Mouse (Mus musculus) CH12.LX (cell line): Measurements from ENCODE around the gene Lmbrd2. TPM values are rescaled to one million over a fixed set of nuclear protein-coding genes. Genes with fewer than 3 reads are reported as not detected.

Source experiments
- DNase-seq: peaks from one replicate; pipeline ENCODE4 v3.0.0-alpha.2; 2013; ENCODE audit errors: extremely low read depth
- H3K27ac ChIP-seq: 2 replicates; pipeline ENCODE4 v1.5.1; 2012; ENCODE audit warnings: low read depth, mild to moderate bottlenecking, control low read depth, moderate library complexity; ENCODE audit not compliant: insufficient read depth
- H3K27me3 ChIP-seq: replicated peaks from 2 replicates; pipeline ENCODE3; 2012; ENCODE audit warnings: inconsistent platforms
- H3K36me3 ChIP-seq, 2 experiments: replicated peaks in 1 of 2; 2 replicates each; pipeline versions ENCODE3 to v1.6.1; 2012; ENCODE audit warnings: inconsistent platforms in 1 of 2, low read length in 1 of 2, mild to moderate bottlenecking in 1 of 2, mixed read lengths in 1 of 2, moderate library complexity in 1 of 2; ENCODE audit not compliant: control insufficient read depth in 1 of 2, insufficient read depth in 1 of 2
- H3K4me1 ChIP-seq, 2 experiments: 2 replicates each; pipeline ENCODE4 v1.6.1; 2012; ENCODE audit warnings: inconsistent platforms in 1 of 2, moderate library complexity in 1 of 2; ENCODE audit not compliant: insufficient read depth in 2 of 2, control insufficient read depth in 1 of 2
- H3K4me2 ChIP-seq: 2 replicates; pipeline ENCODE4 v1.6.1; 2012; ENCODE audit warnings: low read depth, mild to moderate bottlenecking, control low read depth; ENCODE audit not compliant: poor library complexity, insufficient read depth, severe bottlenecking
- H3K4me3 ChIP-seq, 3 experiments: fragments of 150-350 bp in 1 of 3; sonication (generic) in 1 of 3; replicated peaks in 1 of 3; 2 replicates each; pipeline versions ENCODE3 to v1.5.1; 2011 to 2012; ENCODE audit warnings: low read depth in 2 of 3, low read length in 2 of 3, mild to moderate bottlenecking in 2 of 3, moderate library complexity in 2 of 3, control low read depth in 1 of 3, improper control_type of control experiment in 1 of 3, inconsistent platforms in 1 of 3, mixed read lengths in 1 of 3; ENCODE audit not compliant: poor library complexity in 1 of 3
- H3K79me2 ChIP-seq: replicated peaks from 2 replicates; pipeline ENCODE4 v1.6.1; 2012; ENCODE audit warnings: mild to moderate bottlenecking, moderate library complexity; ENCODE audit not compliant: control insufficient read depth, poor library complexity, insufficient read depth, severe bottlenecking; ENCODE audit errors: extremely low read depth
- H3K9ac ChIP-seq: 2 replicates; pipeline ENCODE4 v1.6.1; 2012; ENCODE audit warnings: low read depth, mild to moderate bottlenecking, control low read depth, moderate library complexity; ENCODE audit not compliant: insufficient read depth
- H3K9me3 ChIP-seq: replicated peaks from 2 replicates; pipeline ENCODE3; 2012; ENCODE audit warnings: low read length, inconsistent platforms, mixed read lengths
- BHLHE40 ChIP-seq: IDR thresholded peaks from 2 replicates; pipeline ENCODE4 v1.6.1; 2011; ENCODE audit warnings: mild to moderate bottlenecking, low read depth, low read length, improper control_type of control experiment
- CHD1 ChIP-seq: IDR thresholded peaks from 2 replicates; pipeline ENCODE4 v1.6.1; 2012; ENCODE audit warnings: low read depth, low read length, improper control_type of control experiment, inconsistent platforms
- CHD2 ChIP-seq: IDR thresholded peaks from 2 replicates; pipeline ENCODE4 v1.6.1; 2011; ENCODE audit warnings: low read length, improper control_type of control experiment
- CTCF ChIP-seq, 2 experiments: IDR thresholded peaks in 1 of 2; conservative IDR thresholded peaks in 1 of 2; 2 replicates each; pipeline ENCODE4 v1.5.1; 2011 to 2012; ENCODE audit warnings: low read depth in 2 of 2, low read length in 2 of 2, improper control_type of control experiment in 1 of 2, inconsistent platforms in 1 of 2, mild to moderate bottlenecking in 1 of 2, moderate library complexity in 1 of 2
- E2F4 ChIP-seq: IDR thresholded peaks from 2 replicates; pipeline ENCODE4 v1.6.1; 2011; ENCODE audit warnings: low read depth, low read length, improper control_type of control experiment; ENCODE audit not compliant: insufficient replicate concordance
- ELF1 ChIP-seq: IDR thresholded peaks from 2 replicates; pipeline ENCODE4 v1.6.1; 2014; ENCODE audit warnings: low read depth, mild to moderate bottlenecking, inconsistent platforms, low read length, improper control_type of control experiment
- EP300 ChIP-seq: IDR thresholded peaks from 2 replicates; pipeline ENCODE4 v1.6.1; 2011; ENCODE audit warnings: low read length, improper control_type of control experiment
- ETS1 ChIP-seq: conservative IDR thresholded peaks from 2 replicates; pipeline ENCODE4 v1.6.1; 2012; ENCODE audit warnings: low read depth, mild to moderate bottlenecking, inconsistent platforms, low read length, improper control_type of control experiment, moderate library complexity
- GABPA ChIP-seq: IDR thresholded peaks from 2 replicates; pipeline ENCODE4 v1.6.1; 2012; ENCODE audit warnings: low read depth, low read length, improper control_type of control experiment, inconsistent platforms; ENCODE audit not compliant: insufficient replicate concordance
- HCFC1 ChIP-seq: IDR thresholded peaks from 2 replicates; pipeline ENCODE4 v1.6.1; 2012; ENCODE audit warnings: low read depth, mild to moderate bottlenecking, inconsistent platforms, low read length, improper control_type of control experiment
- JUN ChIP-seq: IDR thresholded peaks from 2 replicates; pipeline ENCODE4 v1.6.1; 2011; ENCODE audit warnings: low read depth, mild to moderate bottlenecking, low read length, improper control_type of control experiment, moderate library complexity; ENCODE audit not compliant: insufficient read depth
- JUND ChIP-seq: conservative IDR thresholded peaks from 2 replicates; pipeline ENCODE4 v1.6.1; 2011; ENCODE audit warnings: low read depth, low read length, improper control_type of control experiment
- KAT2A ChIP-seq: IDR thresholded peaks from 2 replicates; pipeline ENCODE4 v1.6.1; 2012; ENCODE audit warnings: low read length, improper control_type of control experiment, inconsistent platforms; ENCODE audit not compliant: insufficient replicate concordance
- MAFK ChIP-seq: IDR thresholded peaks from 2 replicates; pipeline ENCODE4 v1.6.1; 2011; ENCODE audit warnings: low read length, improper control_type of control experiment; ENCODE audit not compliant: insufficient replicate concordance
- MAX ChIP-seq: IDR thresholded peaks from 2 replicates; pipeline ENCODE4 v1.6.1; 2011; ENCODE audit warnings: low read length, improper control_type of control experiment
- MAZ ChIP-seq: IDR thresholded peaks from 2 replicates; pipeline ENCODE4 v1.6.1; 2012; ENCODE audit warnings: low read depth, mild to moderate bottlenecking, inconsistent platforms, low read length, improper control_type of control experiment, moderate library complexity
- MEF2A ChIP-seq: IDR thresholded peaks from 2 replicates; pipeline ENCODE4 v1.6.1; 2014; ENCODE audit warnings: low read depth, mild to moderate bottlenecking, inconsistent platforms, low read length, improper control_type of control experiment, borderline replicate concordance
- MXI1 ChIP-seq: IDR thresholded peaks from 2 replicates; pipeline ENCODE4 v1.6.1; 2011; ENCODE audit warnings: mild to moderate bottlenecking, low read depth, low read length, improper control_type of control experiment
- MYC ChIP-seq: IDR thresholded peaks from 2 replicates; pipeline ENCODE4 v1.6.1; 2011; ENCODE audit warnings: low read depth, mild to moderate bottlenecking, improper control_type of control experiment, low read length
- NELFE ChIP-seq: IDR thresholded peaks from 2 replicates; pipeline ENCODE4 v1.6.1; 2011; ENCODE audit warnings: low read depth, low read length, improper control_type of control experiment
- NRF1 ChIP-seq: IDR thresholded peaks from 2 replicates; pipeline ENCODE4 v1.6.1; 2014; ENCODE audit warnings: low read depth, mild to moderate bottlenecking, inconsistent platforms, low read length, improper control_type of control experiment, moderate library complexity
- PAX5 ChIP-seq: IDR thresholded peaks from 2 replicates; pipeline ENCODE4 v1.6.1; 2012; ENCODE audit warnings: low read length, inconsistent platforms, mixed read lengths
- POLR2A ChIP-seq: IDR thresholded peaks from 2 replicates; pipeline ENCODE4 v1.6.1; 2011; ENCODE audit warnings: low read depth, mild to moderate bottlenecking, improper control_type of control experiment, low read length
- POLR2AphosphoS2 ChIP-seq: IDR thresholded peaks from 2 replicates; pipeline ENCODE4 v1.6.1; 2011; ENCODE audit warnings: low read depth, low read length, improper control_type of control experiment
- RAD21 ChIP-seq: IDR thresholded peaks from 2 replicates; pipeline ENCODE4 v1.6.1; 2011; ENCODE audit warnings: low read depth, mild to moderate bottlenecking, low read length, improper control_type of control experiment, moderate library complexity
- RCOR1 ChIP-seq: conservative IDR thresholded peaks from 2 replicates; pipeline ENCODE4 v1.6.1; 2012; ENCODE audit warnings: low read depth, mild to moderate bottlenecking, inconsistent platforms, low read length, improper control_type of control experiment
- SMC3 ChIP-seq: IDR thresholded peaks from 2 replicates; pipeline ENCODE4 v1.6.1; 2011; ENCODE audit warnings: low read depth, low read length, improper control_type of control experiment
- TBP ChIP-seq: conservative IDR thresholded peaks from 2 replicates; pipeline ENCODE4 v1.6.1; 2011; ENCODE audit warnings: low read depth, low read length, improper control_type of control experiment
- TCF12 ChIP-seq: IDR thresholded peaks from 2 replicates; pipeline ENCODE4 v1.6.1; 2014; ENCODE audit warnings: low read depth, mild to moderate bottlenecking, inconsistent platforms, low read length, improper control_type of control experiment
- UBTF ChIP-seq: IDR thresholded peaks from 2 replicates; pipeline ENCODE4 v1.6.1; 2012; ENCODE audit warnings: low read depth, mild to moderate bottlenecking, inconsistent platforms, low read length, improper control_type of control experiment, moderate library complexity
- USF1 ChIP-seq: IDR thresholded peaks from 2 replicates; pipeline ENCODE4 v1.6.1; 2014; ENCODE audit warnings: low read depth, mild to moderate bottlenecking, inconsistent platforms, low read length, improper control_type of control experiment
- ZC3H11A ChIP-seq: IDR thresholded peaks from 2 replicates; pipeline ENCODE4 v1.6.1; 2012; ENCODE audit warnings: low read depth, mild to moderate bottlenecking, inconsistent platforms, low read length, improper control_type of control experiment
- ZMIZ1 ChIP-seq: IDR thresholded peaks from 2 replicates; pipeline ENCODE4 v1.6.1; 2012; ENCODE audit warnings: low read depth, mild to moderate bottlenecking, inconsistent platforms, low read length, improper control_type of control experiment
- ZNF384 ChIP-seq: IDR thresholded peaks from 2 replicates; pipeline ENCODE4 v1.6.1; 2012; ENCODE audit warnings: low read depth, low read length, improper control_type of control experiment, inconsistent platforms
- dilution Hi-C: fragments of 300-500 bp; cut with MboI; formaldehyde crosslinking; loops from 2 replicates; pipeline ENCODE4 v1.14.3; 2020; ENCODE audit warnings: low sequenced_read_pairs; ENCODE audit not compliant: extremely low pct_unique_long_range_greater_than_20kb, extremely low pct_ligation_motif_present
- in situ Hi-C: fragments of 300-500 bp; cut with MboI; formaldehyde crosslinking; loops from 3 replicates; pipeline ENCODE4 v1.14.3; 2019; ENCODE audit warnings: low sequenced_read_pairs, low pct_ligation_motif_present, low pct_unique_long_range_greater_than_20kb, mixed read lengths
- polyA plus RNA-seq: library from polyadenylated mRNA; unstranded; fragments of >175 nt; gene quantifications from 2 replicates; pipeline ENCODE4 v1.2.1, GENCODE M21; 2012; ENCODE audit warnings: low read depth; ENCODE audit not compliant: insufficient read length
- total RNA-seq, 2 experiments: library from RNA; depleted of rRNA; stranded (reverse); fragments of 300-350 nt in 1 of 2; fragments of >200 nt in 1 of 2; gene quantifications; 2 replicates each; pipeline ENCODE4 v1.2.3; 2012 to 2014

The Lmbrd2 gene
- total and polyA plus RNA-seq, 3 experiments, result 7.9 to 9.7 (median 9.1) TPM

GRCm38 (mm10) chr15:9120081-9120480, 20.3 kb upstream of the Lmbrd2 start:
- no peak overlapping the region for H3K4me3 ChIP-seq
- peak; percentile 47 for DNase-seq
- no peak overlapping the region for H3K27ac ChIP-seq
- no peaks in the 10 kb centered on the region; the same call in 1 of the 2 replicates for H3K79me2 ChIP-seq
- no peaks in the 10 kb centered on the region for H3K4me1 ChIP-seq
- H3K9me3 ChIP-seq, result no peaks in the 10 kb centered on the region
- H3K4me2 ChIP-seq, result no peak overlapping the region
- no peak for TF ChIP-seq MYC
- TF ChIP-seq EP300, result no peak
- TF ChIP-seq KAT2A, result no peak
- TF ChIP-seq RAD21, result peak; percentile 85
- TF ChIP-seq NRF1, result no peak
- TF ChIP-seq MAZ, result no peak
- TF ChIP-seq MEF2A, result no peak
- no peak for TF ChIP-seq JUN
- TF ChIP-seq E2F4, result no peak
- TF ChIP-seq POLR2AphosphoS2, result no peak
- TF ChIP-seq RCOR1, result no peak
- peak; percentile 67 for TF ChIP-seq SMC3
- no peak for TF ChIP-seq TCF12
- no peak for TF ChIP-seq TBP
- no peak for TF ChIP-seq JUND
- TF ChIP-seq MAX, result no peak
- TF ChIP-seq MAFK, result no peak
- no peak for TF ChIP-seq ELF1
- TF ChIP-seq POLR2A, result no peak
- no peak for TF ChIP-seq USF1
- no peak for TF ChIP-seq ZNF384
- TF ChIP-seq CHD2, result no peak
- peak; percentile 89 to 98 for TF ChIP-seq CTCF (conservative IDR thresholded peaks at IDR 0.05 in 1 of 2, IDR thresholded peaks at IDR 0.05 in 1 of 2; ENCODE audit: low read depth in 2 of 2, low read length in 2 of 2)
- TF ChIP-seq GABPA, result no peak
- TF ChIP-seq BHLHE40, result no peak
- no peak for TF ChIP-seq ZC3H11A
- peak; percentile 43; the same call in 1 of the 2 replicates for TF ChIP-seq NELFE
- TF ChIP-seq UBTF, result no peak
- no peak for TF ChIP-seq PAX5
- no peak for TF ChIP-seq ETS1
- TF ChIP-seq ZMIZ1, result no peak
- TF ChIP-seq CHD1, result no peak
- no peak for TF ChIP-seq MXI1
- no peak for TF ChIP-seq HCFC1
- H3K9ac ChIP-seq, result no peak overlapping the region
- dilution Hi-C loops, result no loop called here
- in situ Hi-C loops, result no loop called here
- H3K27me3 ChIP-seq, result no peaks in the 10 kb centered on the region
- peaks cover 68 to 94% of the 10 kb centered on the region in 2 experiments for H3K36me3 ChIP-seq
